Mouse (Mus musculus) lung, embryonic 16.5 days (tissue): ENCODE measurements around the gene Mvb12b. TPM values are rescaled to one million over a fixed set of nuclear protein-coding genes. Genes with fewer than 3 reads are reported as not detected.
"Not testable (repeated sequence)": the region's sequence is repeated elsewhere in the genome, so short reads cannot be mapped to it uniquely, and the experiment has no call there.

ENCODE experiments used
- ATAC-seq: fragments of 200-750 bp; cut with Nextera tagmentation; 2 replicates; pipeline ENCODE4 v1.8.0; 2017; ENCODE audit warnings: low read depth, mild to moderate bottlenecking, moderate library complexity
- H3K27ac ChIP-seq: fragments of 300-500 bp; sonication (generic); 2 replicates; pipeline ENCODE4 v1.5.1; 2014; ENCODE audit warnings: mild to moderate bottlenecking, control low read depth, low read length
- H3K27me3 ChIP-seq: fragments of 300-500 bp; sonication (generic); 2 replicates; pipeline ENCODE4 v1.6.1; 2014; ENCODE audit warnings: low read depth, low read length, mixed read lengths; ENCODE audit not compliant: control insufficient read depth, insufficient read depth
- H3K36me3 ChIP-seq: fragments of 300-500 bp; sonication (generic); 2 replicates; pipeline ENCODE4 v1.6.1; 2014; ENCODE audit warnings: low read length; ENCODE audit not compliant: control insufficient read depth, insufficient read depth
- H3K4me1 ChIP-seq: fragments of 300-500 bp; sonication (generic); replicated peaks from 2 replicates; pipeline ENCODE4 v1.6.1; 2014; ENCODE audit warnings: low read length, mixed read lengths; ENCODE audit not compliant: control insufficient read depth, insufficient read depth
- H3K4me2 ChIP-seq: fragments of 300-500 bp; sonication (generic); 2 replicates; pipeline ENCODE4 v1.6.1; 2014; ENCODE audit warnings: low read depth, low read length, control low read depth
- H3K4me3 ChIP-seq: fragments of 300-500 bp; sonication (generic); 2 replicates; pipeline ENCODE4 v1.5.1; 2014; ENCODE audit warnings: mild to moderate bottlenecking, low read length, control low read depth
- H3K9ac ChIP-seq: fragments of 300-500 bp; sonication (generic); 2 replicates; pipeline ENCODE4 v1.6.1; 2014; ENCODE audit warnings: low read length, control low read depth
- H3K9me3 ChIP-seq: fragments of 300-500 bp; sonication (generic); 2 replicates; pipeline ENCODE4 v1.6.1; 2016; ENCODE audit warnings: low read length; ENCODE audit not compliant: control insufficient read depth
- WGBS: fragments of 180-500 bp; shearing (Covaris S2); extraction: QIAGEN DNeasy Blood & Tissue Kit; methylation state at CpG from one replicate; pipeline ENCODE4 v1.1.7; 2014; 5-methylcytosine and 5-hydroxymethylcytosine counted together
- polyA plus RNA-seq: library from polyadenylated mRNA; unstranded; fragments of >200 nt; fragmentation: Nextera tagmentation; extraction: Ambion mirVana; gene quantifications from 2 replicates; pipeline ENCODE4 v1.2.1, GENCODE M21; 2015

The Mvb12b gene
- polyA plus RNA-seq, 1 experiment from 2014 or later: 21.6 TPM

DNA sequence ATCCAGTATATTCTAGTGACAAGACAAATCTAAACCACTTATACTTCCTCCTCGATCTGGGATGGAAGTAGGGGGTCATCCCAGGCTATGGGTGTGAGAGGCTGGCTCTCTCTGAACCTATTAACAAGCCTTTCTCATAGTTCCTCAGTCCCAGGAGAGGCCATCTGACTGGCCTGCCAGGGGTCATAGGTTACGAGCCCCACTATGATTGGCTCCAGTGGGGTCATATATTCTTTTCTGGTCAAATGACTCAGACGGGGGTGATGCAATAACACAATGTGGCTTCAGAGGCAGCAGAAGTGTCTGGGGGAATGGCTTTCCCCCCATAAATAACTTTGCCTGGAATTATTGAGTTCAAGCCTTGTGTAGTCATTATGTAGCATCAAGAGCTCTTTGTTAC, 31.1 kb upstream of the Mvb12b start:
- Histone ChIP-seq H3K36me3 (no peaks in the 10 kb centered on the region), H3K9me3 (no peaks in the 10 kb centered on the region), H3K9ac (no peak overlapping the region), H3K4me1 (peaks cover 16% of the 10 kb centered on the region), H3K4me2 (no peak overlapping the region), H3K27ac (no peak overlapping the region), H3K27me3 (no peaks in the 10 kb centered on the region), H3K4me3 (no peak overlapping the region)
- 73% methylated on average over 3 of the region's 3 CpGs for WGBS
- ATAC-seq: no peak

DNA sequence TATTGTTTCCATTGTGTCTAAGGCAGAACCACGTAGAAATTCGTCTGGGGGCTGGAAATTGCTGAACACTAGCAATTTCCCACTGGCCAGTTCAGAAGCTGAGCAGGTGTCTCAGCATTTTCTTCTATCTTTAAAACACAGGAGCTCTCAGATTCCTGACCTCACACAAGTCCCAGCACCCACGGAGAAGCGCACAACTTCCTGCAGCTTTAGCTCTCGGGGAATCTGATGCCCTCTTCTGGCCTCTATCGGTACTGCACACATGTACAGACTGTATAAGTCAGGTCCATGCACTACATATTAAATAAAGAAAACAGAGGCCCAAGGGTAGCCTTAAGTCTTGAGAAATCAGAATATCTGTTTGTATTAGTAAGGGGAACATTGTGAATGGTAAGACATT, 30.6 kb upstream of the Mvb12b start:
- Histone ChIP-seq H3K36me3 (no peaks in the 10 kb centered on the region), H3K9ac (no peak overlapping the region), H3K27ac (no peak overlapping the region), H3K4me3 (no peak overlapping the region), H3K4me2 (no peak overlapping the region), H3K4me1 (peaks cover 14% of the 10 kb centered on the region), H3K9me3 (no peaks in the 10 kb centered on the region), H3K27me3 (no peaks in the 10 kb centered on the region)
- 61% methylated on average over 6 of the region's 6 CpGs for WGBS
- no peak for ATAC-seq

DNA sequence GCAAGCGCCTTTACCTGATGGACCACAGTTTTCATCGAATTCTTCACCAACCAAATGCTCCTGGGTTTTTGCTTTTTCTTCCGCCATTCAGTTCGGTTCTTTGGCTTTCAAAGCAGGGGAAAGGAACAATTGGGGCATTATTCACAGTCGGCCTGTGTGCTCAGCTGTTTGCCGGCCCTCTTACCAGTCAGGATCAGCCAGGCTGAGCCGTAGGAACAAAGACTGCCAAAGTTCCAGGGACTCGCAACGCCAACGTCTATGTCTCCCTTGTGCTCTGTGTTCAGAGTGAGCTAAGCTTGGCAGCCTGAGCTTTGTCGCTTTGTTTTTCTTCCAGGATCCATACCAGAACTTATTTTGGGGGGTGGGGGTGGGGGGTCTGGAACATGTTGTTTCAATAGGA, 28.9 kb upstream of the Mvb12b start:
- WGBS: 57% methylated on average over 11 of the region's 11 CpGs
- Histone ChIP-seq H3K9ac (no peak overlapping the region), H3K4me1 (peaks cover 14% of the 10 kb centered on the region), H3K4me3 (no peak overlapping the region), H3K36me3 (no peaks in the 10 kb centered on the region), H3K27me3 (no peaks in the 10 kb centered on the region), H3K27ac (peak overlapping the region; percentile 30; the same call in 1 of the 2 replicates), H3K9me3 (no peaks in the 10 kb centered on the region), H3K4me2 (no peak overlapping the region)
- no peak for ATAC-seq

DNA sequence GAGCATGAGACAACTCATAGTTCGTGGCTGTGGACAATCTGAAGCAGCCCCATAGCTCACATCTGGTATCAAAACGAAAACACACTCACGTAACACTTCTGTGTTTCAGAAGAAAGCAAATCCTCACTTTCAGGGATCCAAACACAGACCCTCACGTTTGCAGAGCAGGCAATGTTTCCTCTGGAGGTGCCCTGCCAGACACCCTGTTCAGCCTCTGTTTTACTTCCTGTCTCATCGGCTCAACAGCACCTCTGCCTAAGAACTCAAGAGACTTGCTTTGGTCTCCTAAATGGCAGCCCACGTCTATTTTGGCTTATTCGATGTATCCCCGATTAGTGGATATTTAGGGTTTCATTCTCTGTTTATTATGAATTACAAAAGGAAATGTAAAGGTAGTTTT, 27.3 kb upstream of the Mvb12b start:
- H3K9ac ChIP-seq: no peak overlapping the region
- 44% methylated on average over 8 of the region's 8 CpGs for WGBS
- H3K27ac ChIP-seq: no peak overlapping the region
- H3K4me2 ChIP-seq: no peak overlapping the region
- H3K4me1 ChIP-seq: peaks cover 7% of the 10 kb centered on the region; the same call in 1 of the 2 replicates
- no peak overlapping the region for H3K4me3 ChIP-seq
- no peaks in the 10 kb centered on the region for H3K27me3 ChIP-seq
- no peaks in the 10 kb centered on the region for H3K9me3 ChIP-seq
- no peak for ATAC-seq
- no peaks in the 10 kb centered on the region for H3K36me3 ChIP-seq

DNA sequence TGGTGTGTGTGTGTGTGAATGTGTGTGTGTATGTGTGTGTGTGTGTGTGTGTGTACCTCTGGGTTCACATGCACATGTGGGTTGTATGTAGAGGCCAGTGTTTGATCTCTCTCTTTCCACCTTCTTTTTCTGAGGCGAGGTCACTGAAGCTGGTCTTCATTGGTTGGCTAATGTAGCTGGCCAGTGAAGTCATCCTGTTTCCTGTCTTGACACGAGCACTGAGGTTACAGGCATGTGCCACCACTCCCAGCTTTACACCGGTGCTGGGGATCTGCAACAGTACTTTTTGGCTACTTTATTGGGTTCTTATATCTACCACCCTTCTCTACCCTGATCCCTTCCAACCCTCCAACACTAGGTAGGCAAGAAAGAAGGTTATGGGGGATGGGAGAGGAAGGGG, 26.6 kb upstream of the Mvb12b start:
- no peak for ATAC-seq

DNA sequence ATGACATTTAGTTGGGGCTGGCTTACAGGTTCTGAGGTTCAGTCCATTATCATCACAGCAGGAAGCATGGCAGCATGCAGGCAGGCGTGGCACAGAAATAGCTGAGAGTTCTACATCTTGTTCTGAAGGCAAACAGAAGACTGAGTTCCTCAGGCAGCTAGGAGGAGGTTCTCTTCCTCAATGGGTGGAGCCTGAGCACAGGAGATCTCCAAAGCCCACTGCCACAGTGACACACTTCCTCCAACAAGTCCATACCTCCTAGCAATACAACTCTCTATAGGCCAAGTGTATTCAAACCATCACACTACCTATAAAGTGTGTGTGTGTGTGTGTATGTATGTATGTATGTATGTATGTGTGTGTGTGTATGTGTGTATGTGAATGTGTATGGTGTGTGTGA, 25.9 kb upstream of the Mvb12b start:
- WGBS: 59% methylated on average over 1 of the region's 1 CpGs

More for the DNA sequence above, 26.6 kb upstream of the Mvb12b start:
- Histone ChIP-seq H3K36me3 (no peaks in the 10 kb centered on the region), H3K27ac (no peak overlapping the region), H3K4me1 (peaks cover 2% of the 10 kb centered on the region; the same call in 1 of the 2 replicates), H3K9ac (no peak overlapping the region), H3K4me3 (no peak overlapping the region), H3K27me3 (no peaks in the 10 kb centered on the region), H3K9me3 (no peaks in the 10 kb centered on the region), H3K4me2 (no peak overlapping the region)
- WGBS: 46% methylated on average over 3 of the region's 3 CpGs

DNA sequence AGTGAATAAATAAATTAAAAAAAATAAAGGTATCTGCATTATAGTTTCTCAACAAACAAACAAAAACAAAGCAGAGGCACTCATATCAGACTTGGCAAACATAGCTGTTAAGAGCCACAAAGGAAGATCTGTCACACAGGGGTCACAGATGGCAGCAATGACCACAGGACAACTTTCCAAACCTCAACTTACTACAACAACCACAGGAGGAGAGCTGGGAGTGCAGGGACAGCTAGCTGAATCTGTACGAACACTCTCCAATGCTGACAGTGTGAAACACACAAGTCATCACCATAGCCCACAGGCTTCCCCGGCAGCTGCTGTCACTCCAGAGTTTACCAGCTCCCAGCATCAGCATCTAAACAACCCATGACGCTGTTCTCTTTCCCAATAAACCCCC, 25.0 kb upstream of the Mvb12b start:
- 72% methylated on average over 3 of the region's 3 CpGs for WGBS
- no peak for ATAC-seq
- no peak overlapping the region for H3K4me2 ChIP-seq

More for the DNA sequence above, 25.9 kb upstream of the Mvb12b start:
- not testable (repeated sequence) for H3K9me3 ChIP-seq, H3K36me3 ChIP-seq, H3K4me3 ChIP-seq, H3K4me2 ChIP-seq, H3K9ac ChIP-seq, ATAC-seq, H3K27ac ChIP-seq, H3K27me3 ChIP-seq, H3K4me1 ChIP-seq

DNA sequence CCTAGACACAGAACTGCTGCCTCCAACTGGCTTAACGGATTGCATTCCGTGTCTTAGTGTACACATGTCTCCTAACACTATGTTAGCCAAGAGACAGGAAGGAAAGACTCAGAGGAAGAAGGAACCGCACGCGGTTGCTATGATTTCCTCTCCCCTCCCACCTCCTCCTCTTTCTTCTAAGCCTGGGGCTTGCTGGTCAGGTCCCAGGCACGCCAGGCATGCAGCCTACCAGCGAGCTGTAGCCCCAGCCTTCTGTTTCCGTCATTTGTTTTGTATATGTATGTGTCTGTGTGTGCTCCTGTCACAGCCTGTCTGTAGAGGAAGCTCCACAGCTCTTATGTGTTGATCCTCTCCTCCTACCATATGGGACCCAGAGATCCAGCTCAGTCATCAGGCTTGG, 20.6 kb upstream of the Mvb12b start:
- Histone ChIP-seq H3K4me2 (no peak overlapping the region), H3K9me3 (no peaks in the 10 kb centered on the region), H3K27me3 (no peaks in the 10 kb centered on the region), H3K36me3 (no peaks in the 10 kb centered on the region), H3K27ac (peak overlapping the region; percentile 84), H3K4me1 (peaks cover 14% of the 10 kb centered on the region), H3K4me3 (no peak overlapping the region), H3K9ac (peak overlapping the region; percentile 25; the same call in 1 of the 2 replicates)
- ATAC-seq: peak; percentile 96
- 8% methylated on average over 8 of the region's 8 CpGs for WGBS

More for the DNA sequence above, 25.0 kb upstream of the Mvb12b start:
- Histone ChIP-seq H3K27me3 (no peaks in the 10 kb centered on the region), H3K9me3 (no peaks in the 10 kb centered on the region), H3K9ac (no peak overlapping the region), H3K4me1 (peaks cover 14% of the 10 kb centered on the region), H3K4me3 (no peak overlapping the region), H3K27ac (no peak overlapping the region), H3K36me3 (no peaks in the 10 kb centered on the region)

DNA sequence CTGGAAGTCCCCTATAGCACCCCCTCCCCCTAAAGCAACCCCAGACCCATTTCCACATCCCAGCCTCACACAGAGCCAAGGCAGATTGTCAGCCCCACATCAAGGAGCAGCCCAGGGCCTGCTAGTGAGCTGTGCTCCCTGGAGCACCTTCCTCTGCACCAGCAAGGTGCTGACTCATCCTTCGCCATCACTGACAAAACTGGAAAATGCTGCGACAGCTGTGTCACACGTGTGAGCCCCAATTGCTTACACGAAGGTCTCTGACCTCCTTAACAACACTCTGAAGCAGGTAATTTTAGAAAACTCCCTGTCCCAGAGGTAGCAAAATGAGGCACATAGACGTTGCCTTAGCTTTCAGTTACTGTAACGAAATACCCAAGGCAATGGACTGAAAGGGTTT, 19.4 kb upstream of the Mvb12b start:
- Histone ChIP-seq H3K9ac (no peak overlapping the region), H3K4me1 (peaks cover 14% of the 10 kb centered on the region), H3K9me3 (no peaks in the 10 kb centered on the region), H3K27me3 (no peaks in the 10 kb centered on the region), H3K4me3 (no peak overlapping the region), H3K4me2 (no peak overlapping the region), H3K36me3 (no peaks in the 10 kb centered on the region), H3K27ac (no peak overlapping the region)
- WGBS: 80% methylated on average over 6 of the region's 6 CpGs
- no peak for ATAC-seq

DNA sequence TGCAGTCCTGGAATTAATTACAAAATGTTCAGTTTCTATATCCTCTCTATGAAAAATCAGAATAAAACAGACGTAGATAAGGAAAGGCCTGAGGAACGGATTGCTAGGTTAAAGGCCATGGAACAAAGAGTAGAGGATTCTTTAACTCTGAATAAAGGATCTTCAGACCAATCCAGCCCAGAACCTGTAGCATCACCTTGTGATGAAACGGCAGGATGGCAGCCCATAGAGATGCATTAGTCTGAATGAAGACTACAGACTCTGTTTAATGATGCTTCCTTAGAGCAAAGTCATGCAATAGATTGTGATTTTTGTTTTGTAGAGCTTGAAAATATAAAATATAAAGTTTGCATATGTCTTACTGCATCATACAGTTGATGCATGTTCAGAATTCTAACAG, 8.1 kb upstream of the Mvb12b start:
- Histone ChIP-seq H3K4me3 (no peak overlapping the region), H3K4me1 (no peaks in the 10 kb centered on the region; the same call in 1 of the 2 replicates), H3K36me3 (no peaks in the 10 kb centered on the region), H3K27ac (no peak overlapping the region), H3K27me3 (no peaks in the 10 kb centered on the region), H3K9me3 (no peaks in the 10 kb centered on the region), H3K9ac (no peak overlapping the region), H3K4me2 (no peak overlapping the region)
- ATAC-seq: no peak
- WGBS: 72% methylated on average over 3 of the region's 3 CpGs
